Mouse (Mus musculus) thymus, adult 2 months (tissue): Measurements from ENCODE around the gene Prr12.

Experiments used
- CTCF ChIP-seq: fragments of 200-500 bp; IDR thresholded peaks from 2 replicates; pipeline ENCODE4 v1.5.1; 2012; ENCODE audit warnings: mild to moderate bottlenecking, control low read depth, low read length, moderate library complexity, borderline replicate concordance; ENCODE audit not compliant: control insufficient read depth, poor library complexity, insufficient read depth; ENCODE audit errors: extremely low read depth
- POLR2A ChIP-seq: fragments of 200-500 bp; IDR thresholded peaks from 2 replicates; pipeline ENCODE4 v1.6.1; 2012; ENCODE audit warnings: mild to moderate bottlenecking, low read length, control low read depth, moderate library complexity; ENCODE audit not compliant: control insufficient read depth, poor library complexity, insufficient read depth; ENCODE audit errors: extremely low read depth

- TF ChIP-seq CTCF (no peak), POLR2A (no peak)
Measured at GRCm38 (mm10) chr7:45095367-45095766, 42.7 kb upstream of the Prr12 start.
